7 mouse cellular contexts compared by ENCODE assay signal in genomic region chr15:98093121-98094011, GRCm38 (mm10). TPM values are rescaled to one million over a fixed set of nuclear protein-coding genes. Genes with fewer than 3 reads are reported as not detected.
DNase-seq lines count a peak whose midpoint lies in the region; ATAC-seq lines count a peak whose summit lies in the region.

Gene Senp1, minus strand, starts transcription at chr15:98093744.

- peak within 1 kb of the TSS; percentile 89 for H3K4me3 ChIP-seq in embryonic facial prominence, embryonic 12.5 days
- peak within 1 kb of the TSS; percentile 94 for H3K4me3 ChIP-seq in limb, embryonic 13.5 days
- H3K4me3 ChIP-seq in midbrain, embryonic 16.5 days (ENCODE audit: low read depth, low read length), result peak within 1 kb of the TSS; percentile 79

- H3K27me3 ChIP-seq in embryonic facial prominence, embryonic 12.5 days, result no peaks in the 10 kb centered on the region
- H3K27me3 ChIP-seq in limb, embryonic 13.5 days, result no peaks in the 10 kb centered on the region
- no peaks in the 10 kb centered on the region for H3K27me3 ChIP-seq in midbrain, embryonic 16.5 days (ENCODE audit: control insufficient read depth, insufficient read depth, low read depth, low read length)

- no peaks in the 10 kb centered on the region for H3K9me3 ChIP-seq in embryonic facial prominence, embryonic 12.5 days
- no peaks in the 10 kb centered on the region for H3K9me3 ChIP-seq in limb, embryonic 13.5 days
- H3K9me3 ChIP-seq in midbrain, embryonic 16.5 days (replicated peaks; ENCODE audit: control insufficient read depth, low read length, poor library complexity, severe bottlenecking), result no peaks in the 10 kb centered on the region

- peak within 1 kb of the TSS; percentile 91 for H3K9ac ChIP-seq in embryonic facial prominence, embryonic 12.5 days
- peak within 1 kb of the TSS; percentile 94 for H3K9ac ChIP-seq in limb, embryonic 13.5 days
- peak within 1 kb of the TSS; percentile 80 for H3K9ac ChIP-seq in midbrain, embryonic 16.5 days (ENCODE audit: low read depth, low read length)

- peaks cover 18% of the 10 kb centered on the region for H3K4me1 ChIP-seq in embryonic facial prominence, embryonic 12.5 days
- H3K4me1 ChIP-seq in limb, embryonic 13.5 days, result peaks cover 12% of the 10 kb centered on the region
- peaks cover 16% of the 10 kb centered on the region for H3K4me1 ChIP-seq in midbrain, embryonic 16.5 days (ENCODE audit: control insufficient read depth, insufficient read depth, low read length)

- peak within 1 kb of the TSS; percentile 96 for H3K27ac ChIP-seq in embryonic facial prominence, embryonic 12.5 days
- peak within 1 kb of the TSS; percentile 95 for H3K27ac ChIP-seq in limb, embryonic 13.5 days
- H3K27ac ChIP-seq in midbrain, embryonic 16.5 days (ENCODE audit: low read length), result peak within 1 kb of the TSS; percentile 96

- peak within 1 kb of the TSS; percentile 63 for H3K4me2 ChIP-seq in embryonic facial prominence, embryonic 12.5 days (replicated peaks)
- peak within 1 kb of the TSS; percentile 71 for H3K4me2 ChIP-seq in limb, embryonic 13.5 days (replicated peaks)
- peak within 1 kb of the TSS; percentile 62 for H3K4me2 ChIP-seq in midbrain, embryonic 16.5 days (ENCODE audit: low read length)

- DNase-seq in adrenal gland, postnatal 25 days, result peak; percentile 89
- DNase-seq in heart, adult 18-20 months, result peak; percentile 93 to 95
- peak; percentile 90 to 92 for DNase-seq in kidney, adult 8-10 months
- DNase-seq in spleen, postnatal 10 days (ENCODE audit: low spot score in 2 of 2), result peak; percentile 87 to 89

- ATAC-seq in embryonic facial prominence, embryonic 12.5 days (ENCODE audit: insufficient number of reproducible peaks, insufficient read depth, low FRiP score, low TSS enrichment), result peak; percentile 84
- ATAC-seq in limb, embryonic 13.5 days (ENCODE audit: low FRiP score, low read depth), result peak; percentile 91
- peak; percentile 93 for ATAC-seq in midbrain, embryonic 16.5 days

- H3K36me3 ChIP-seq in embryonic facial prominence, embryonic 12.5 days, result 0 out of 2 replicates have a peak, but pooled peaks cover 3% of the 10 kb centered on the region
- peaks cover 8% of the 10 kb centered on the region for H3K36me3 ChIP-seq in limb, embryonic 13.5 days
- no peaks in the 10 kb centered on the region for H3K36me3 ChIP-seq in midbrain, embryonic 16.5 days (ENCODE audit: control insufficient read depth, insufficient read depth, low read length)

- WGBS in embryonic facial prominence, embryonic 12.5 days, result under 1% methylated on average over 51 of the region's 58 CpGs
- under 1% methylated on average over 46 of the region's 58 CpGs for WGBS in limb, embryonic 13.5 days
- under 1% methylated on average over 50 of the region's 58 CpGs for WGBS in midbrain, embryonic 16.5 days

RNA-seq across cellular contexts. Expression of gene Senp1, which starts in this region (rescaled TPM):
- 19.8 and 20.8 TPM in 2 replicates for total RNA-seq in adrenal gland, postnatal 25 days (2021)
- polyA plus RNA-seq in embryonic facial prominence, embryonic 12.5 days (2016; fragmentation: Nextera tagmentation; extraction: Ambion mirVana), result 41.8 and 45.6 TPM in 2 replicates
- 1 to 10 TPM; 8.5 to 9.5 TPM for total RNA-seq in heart, adult 18-20 months (2021)
- 37.0 and 38.8 TPM in 2 replicates for polyA plus RNA-seq in limb, embryonic 13.5 days (2015; fragmentation: Nextera tagmentation; extraction: Ambion mirVana)
- polyA plus RNA-seq in midbrain, embryonic 16.5 days (2015; fragmentation: Nextera tagmentation; extraction: Ambion mirVana), result 20.8 and 25.3 TPM in 2 replicates

Comparison
In these comparisons a context has a peak if more than half of its experiments do, and no peak if none do; other contexts are left out.
1. Peak in every context shown above with its lines: DNase-seq, ATAC-seq, H3K4me3 ChIP-seq and H3K27ac ChIP-seq.